Mouse (Mus musculus): Measurements from ENCODE around the gene Lmtk3. TPM values are rescaled to one million over a fixed set of nuclear protein-coding genes. Genes with fewer than 3 reads are reported as not detected.

Lmtk3 gene
- polyA plus RNA-seq, 1 experiment, result 0.11 TPM

- TF ChIP-seq POLR2AphosphoS2 (IDR thresholded peaks at IDR 0.05; ENCODE audit: insufficient read length, low read depth), result no peak
- TF ChIP-seq POLR2A (IDR thresholded peaks at IDR 0.05; ENCODE audit: insufficient read length, low read depth), result no peak
- H3K79me2 ChIP-seq (ENCODE audit: control insufficient read depth, insufficient read depth), result no peaks in the 10 kb centered on the region
- no peak overlapping the region for H3K4me2 ChIP-seq (ENCODE audit: low read depth)
- no peak overlapping the region for H3ac ChIP-seq (ENCODE audit: control insufficient read depth, insufficient read length)
- H3K36me3 ChIP-seq (ENCODE audit: control insufficient read depth, insufficient read depth), result no peaks in the 10 kb centered on the region
- no peak overlapping the region for H3K4me3 ChIP-seq
- peaks cover 18% of the 10 kb centered on the region for H3K27me3 ChIP-seq (ENCODE audit: control insufficient read depth, insufficient read depth, insufficient read length)
Measured at GRCm38 (mm10) chr7:45798511-45798836, 14.9 kb downstream of the Lmtk3 start.

GRCm38 (mm10) chr7:45798931-45799330, 15.4 kb downstream of the Lmtk3 start:
- H3K4me2 ChIP-seq (ENCODE audit: low read depth), result no peak overlapping the region
- peaks cover 18% of the 10 kb centered on the region for H3K27me3 ChIP-seq (ENCODE audit: control insufficient read depth, insufficient read depth, insufficient read length)
- no peaks in the 10 kb centered on the region for H3K79me2 ChIP-seq (ENCODE audit: control insufficient read depth, insufficient read depth)
- H3ac ChIP-seq (ENCODE audit: control insufficient read depth, insufficient read length), result no peak overlapping the region
- TF ChIP-seq TCF12 (IDR thresholded peaks at IDR 0.05; ENCODE audit: insufficient read depth, poor library complexity, severe bottlenecking) (no peak), USF1 (IDR thresholded peaks at IDR 0.05; ENCODE audit: low read depth) (no peak), E2F4 (IDR thresholded peaks at IDR 0.05; ENCODE audit: insufficient read depth) (no peak), POLR2AphosphoS2 (IDR thresholded peaks at IDR 0.05; ENCODE audit: insufficient read length, low read depth) (no peak), MYOG (IDR thresholded peaks at IDR 0.05; ENCODE audit: control insufficient read depth in 1 of 3, insufficient read depth in 1 of 3, insufficient read length in 2 of 3, low read depth in 2 of 3) (no peak), TCF3 (IDR thresholded peaks at IDR 0.05; ENCODE audit: insufficient read length, low read depth) (no peak), CEBPB (IDR thresholded peaks at IDR 0.05; ENCODE audit: insufficient read depth, poor library complexity, severe bottlenecking) (no peak), MYOD1 (IDR thresholded peaks at IDR 0.05; ENCODE audit: control insufficient read depth in 1 of 3, insufficient read length in 2 of 3, low read depth in 2 of 3) (no peak), MAX (IDR thresholded peaks at IDR 0.05; ENCODE audit: low read depth) (no peak), POLR2A (IDR thresholded peaks at IDR 0.05; ENCODE audit: insufficient read length, low read depth) (no peak), SRF (IDR thresholded peaks at IDR 0.05; ENCODE audit: control insufficient read depth, insufficient read length, low read depth) (no peak), REST (IDR thresholded peaks at IDR 0.05; ENCODE audit: insufficient read depth, insufficient read length) (no peak)
- H3K4me3 ChIP-seq, result no peak overlapping the region
- no peaks in the 10 kb centered on the region for H3K36me3 ChIP-seq (ENCODE audit: control insufficient read depth, insufficient read depth)

GRCm38 (mm10) chr7:45800001-45800400, 16.5 kb downstream of the Lmtk3 start:
- H3K4me2 ChIP-seq (ENCODE audit: low read depth), result peak overlapping the region; percentile 97
- no peaks in the 10 kb centered on the region for H3K36me3 ChIP-seq (ENCODE audit: control insufficient read depth, insufficient read depth)
- no peak overlapping the region for H3ac ChIP-seq (ENCODE audit: control insufficient read depth, insufficient read length)
- H3K4me3 ChIP-seq, result peak overlapping the region; percentile 19
- H3K27me3 ChIP-seq (ENCODE audit: control insufficient read depth, insufficient read depth, insufficient read length), result peaks cover 18% of the 10 kb centered on the region
- H3K79me2 ChIP-seq (ENCODE audit: control insufficient read depth, insufficient read depth), result no peaks in the 10 kb centered on the region
- no peak for TF ChIP-seq MAX (IDR thresholded peaks at IDR 0.05; ENCODE audit: low read depth)
- no peak for TF ChIP-seq USF1 (IDR thresholded peaks at IDR 0.05; ENCODE audit: low read depth)
- TF ChIP-seq POLR2A (IDR thresholded peaks at IDR 0.05; ENCODE audit: insufficient read length, low read depth), result no peak
- TF ChIP-seq E2F4 (IDR thresholded peaks at IDR 0.05; ENCODE audit: insufficient read depth), result no peak
- no peak for TF ChIP-seq MYOG (IDR thresholded peaks at IDR 0.05; ENCODE audit: control insufficient read depth in 1 of 3, insufficient read depth in 1 of 3, insufficient read length in 2 of 3, low read depth in 2 of 3)
- TF ChIP-seq TCF12 (IDR thresholded peaks at IDR 0.05; ENCODE audit: insufficient read depth, poor library complexity, severe bottlenecking), result no peak
- no peak for TF ChIP-seq CEBPB (IDR thresholded peaks at IDR 0.05; ENCODE audit: insufficient read depth, poor library complexity, severe bottlenecking)
- TF ChIP-seq TCF3 (IDR thresholded peaks at IDR 0.05; ENCODE audit: insufficient read length, low read depth), result no peak

GRCm38 (mm10) chr7:45800546-45801204, 17.1 kb downstream of the Lmtk3 start:
- Histone ChIP-seq H3ac (ENCODE audit: control insufficient read depth, insufficient read length) (no peak overlapping the region), H3K27me3 (ENCODE audit: control insufficient read depth, insufficient read depth, insufficient read length) (peaks cover 18% of the 10 kb centered on the region), H3K79me2 (ENCODE audit: control insufficient read depth, insufficient read depth) (no peaks in the 10 kb centered on the region), H3K4me3 (peak overlapping the region; percentile 19), H3K4me2 (ENCODE audit: low read depth) (peak overlapping the region; percentile 97), H3K36me3 (ENCODE audit: control insufficient read depth, insufficient read depth) (no peaks in the 10 kb centered on the region)
- TF ChIP-seq TCF12 (IDR thresholded peaks at IDR 0.05; ENCODE audit: insufficient read depth, poor library complexity, severe bottlenecking) (no peak), POLR2AphosphoS2 (IDR thresholded peaks at IDR 0.05; ENCODE audit: insufficient read length, low read depth) (no peak), MYOG (IDR thresholded peaks at IDR 0.05; ENCODE audit: control insufficient read depth in 1 of 3, insufficient read depth in 1 of 3, insufficient read length in 2 of 3, low read depth in 2 of 3) (no peak), MYOD1 (IDR thresholded peaks at IDR 0.05; ENCODE audit: control insufficient read depth in 1 of 3, insufficient read length in 2 of 3, low read depth in 2 of 3) (no peak)

GRCm38 (mm10) chr7:45801348-45801747, 17.8 kb downstream of the Lmtk3 start:
- no peak for TF ChIP-seq MYOG (IDR thresholded peaks at IDR 0.05; ENCODE audit: control insufficient read depth in 1 of 3, insufficient read depth in 1 of 3, insufficient read length in 2 of 3, low read depth in 2 of 3)
- TF ChIP-seq MAX (IDR thresholded peaks at IDR 0.05; ENCODE audit: low read depth), result no peak
- no peak for TF ChIP-seq POLR2A (IDR thresholded peaks at IDR 0.05; ENCODE audit: insufficient read length, low read depth)
- no peak for TF ChIP-seq E2F4 (IDR thresholded peaks at IDR 0.05; ENCODE audit: insufficient read depth)
- TF ChIP-seq REST (IDR thresholded peaks at IDR 0.05; ENCODE audit: insufficient read depth, insufficient read length), result no peak
- no peak for TF ChIP-seq TCF3 (IDR thresholded peaks at IDR 0.05; ENCODE audit: insufficient read length, low read depth)
- no peak for TF ChIP-seq POLR2AphosphoS2 (IDR thresholded peaks at IDR 0.05; ENCODE audit: insufficient read length, low read depth)
- no peak for TF ChIP-seq TCF12 (IDR thresholded peaks at IDR 0.05; ENCODE audit: insufficient read depth, poor library complexity, severe bottlenecking)
- no peak for TF ChIP-seq USF1 (IDR thresholded peaks at IDR 0.05; ENCODE audit: low read depth)
- no peak for TF ChIP-seq SRF (IDR thresholded peaks at IDR 0.05; ENCODE audit: control insufficient read depth, insufficient read length, low read depth)
- no peak for TF ChIP-seq MYOD1 (IDR thresholded peaks at IDR 0.05; ENCODE audit: control insufficient read depth in 1 of 3, insufficient read length in 2 of 3, low read depth in 2 of 3)
- no peak for TF ChIP-seq CEBPB (IDR thresholded peaks at IDR 0.05; ENCODE audit: insufficient read depth, poor library complexity, severe bottlenecking)
- H3K79me2 ChIP-seq (ENCODE audit: control insufficient read depth, insufficient read depth), result no peaks in the 10 kb centered on the region
- peaks cover 18% of the 10 kb centered on the region for H3K27me3 ChIP-seq (ENCODE audit: control insufficient read depth, insufficient read depth, insufficient read length)
- no peak overlapping the region for H3ac ChIP-seq (ENCODE audit: control insufficient read depth, insufficient read length)
- H3K4me2 ChIP-seq (ENCODE audit: low read depth), result peak overlapping the region; percentile 97
- H3K4me3 ChIP-seq, result peak overlapping the region; percentile 19
- H3K36me3 ChIP-seq (ENCODE audit: control insufficient read depth, insufficient read depth), result no peaks in the 10 kb centered on the region

Data from myocyte (in vitro differentiated cells).